Mouse (Mus musculus) bone marrow macrophage, adult 2 months (primary cell): ENCODE results near the gene Slc51b.

ENCODE experiments used
- CTCF ChIP-seq: IDR thresholded peaks from 2 replicates; pipeline ENCODE4 v1.5.1; 2012; ENCODE audit warnings: low read depth, mild to moderate bottlenecking, low read length, moderate library complexity
- POLR2A ChIP-seq: IDR thresholded peaks from 2 replicates; pipeline ENCODE4 v1.6.1; 2012; ENCODE audit warnings: mild to moderate bottlenecking, low read depth, low read length, borderline replicate concordance

DNA sequence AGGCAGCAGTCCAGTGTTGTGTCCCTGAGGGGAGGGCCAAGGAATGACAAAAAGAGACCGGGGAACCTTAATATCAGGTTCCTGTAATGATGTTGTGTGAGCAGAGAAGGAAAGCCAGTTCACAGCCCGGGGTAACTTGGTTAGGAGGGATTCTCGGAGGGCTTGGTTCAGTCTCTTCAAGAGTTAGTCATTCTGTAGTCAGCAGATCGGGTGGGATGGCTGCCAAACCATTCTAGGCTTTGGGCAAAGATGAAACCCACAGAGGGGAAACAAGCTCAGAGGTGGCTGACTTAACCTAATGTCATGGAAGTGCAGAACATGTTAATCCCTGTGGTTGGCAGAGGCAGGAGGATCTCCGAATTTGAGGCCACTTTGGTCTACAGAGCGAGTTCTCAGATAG is 41.4 kb upstream of the Slc51b start:
- TF ChIP-seq POLR2A (no peak), CTCF (no peak)
